Mouse (Mus musculus): ENCODE measurements around the gene Vmn1r223.

DNA sequence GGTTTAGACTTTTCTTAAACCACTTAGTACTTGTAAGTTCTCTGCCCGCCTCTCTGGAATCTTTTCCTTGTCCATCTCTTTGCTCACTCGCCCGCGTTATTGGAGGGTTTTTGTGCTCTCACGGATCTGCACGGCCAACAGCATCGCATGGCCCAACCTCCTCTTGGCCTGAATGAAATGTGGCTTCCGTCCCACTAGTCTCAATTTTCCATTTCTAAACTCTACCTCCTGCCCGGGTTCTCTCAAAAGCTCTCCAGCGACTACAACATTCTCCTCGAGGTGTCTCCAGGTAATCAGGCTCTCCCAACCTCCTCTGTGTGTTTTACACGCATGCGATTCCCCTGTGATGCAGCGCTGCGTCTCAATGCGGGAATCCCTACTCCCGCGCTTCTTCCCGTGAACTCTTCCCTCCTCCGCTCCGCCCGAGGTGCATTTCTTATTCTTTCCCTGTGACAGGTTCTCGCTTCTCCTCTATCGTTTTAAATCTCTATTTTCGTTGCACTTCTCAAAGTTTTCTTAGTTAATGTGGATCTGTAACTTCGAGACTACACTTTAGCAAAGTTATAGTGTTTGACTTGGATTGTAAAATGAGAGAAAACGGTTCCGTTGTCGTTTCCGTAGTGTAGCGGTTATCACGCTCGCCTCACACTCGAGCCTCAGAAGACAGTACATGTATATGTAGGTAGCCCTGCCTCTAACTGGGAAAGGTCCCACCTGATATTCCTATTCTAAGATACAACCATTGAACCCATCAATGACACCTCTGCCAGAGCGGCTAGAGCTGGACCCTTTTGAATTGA, 39.2 kb downstream of the Vmn1r223 start:
- TF ChIP-seq POLR2A (IDR thresholded peaks at IDR 0.05; ENCODE audit: low read depth, low read length) (no peak), CTCF (IDR thresholded peaks at IDR 0.05; ENCODE audit: borderline replicate concordance, insufficient read depth, low read length) (no peak)
